Mouse (Mus musculus): ENCODE data around the gene Robo4.

- no peak for TF ChIP-seq CTCF (IDR thresholded peaks at IDR 0.05)
- TF ChIP-seq POLR2A (IDR thresholded peaks at IDR 0.05; ENCODE audit: insufficient read depth, low read depth, low read length), result no peak
Observed at GRCm38 (mm10) chr9:37453328-37453727, 51.6 kb downstream of the Robo4 start.

All from heart, adult 2 months (tissue).